Mouse (Mus musculus): ENCODE measurements around the gene Fh1. TPM values are rescaled to one million over a fixed set of nuclear protein-coding genes. Genes with fewer than 3 reads are reported as not detected.
A peak's percentile ranks its signal among the peaks of the same experiment; 100 is the strongest.

The Fh1 gene
- total RNA-seq, 2 experiments from 2014 or later: 82.3 to 82.7 TPM

DNA sequence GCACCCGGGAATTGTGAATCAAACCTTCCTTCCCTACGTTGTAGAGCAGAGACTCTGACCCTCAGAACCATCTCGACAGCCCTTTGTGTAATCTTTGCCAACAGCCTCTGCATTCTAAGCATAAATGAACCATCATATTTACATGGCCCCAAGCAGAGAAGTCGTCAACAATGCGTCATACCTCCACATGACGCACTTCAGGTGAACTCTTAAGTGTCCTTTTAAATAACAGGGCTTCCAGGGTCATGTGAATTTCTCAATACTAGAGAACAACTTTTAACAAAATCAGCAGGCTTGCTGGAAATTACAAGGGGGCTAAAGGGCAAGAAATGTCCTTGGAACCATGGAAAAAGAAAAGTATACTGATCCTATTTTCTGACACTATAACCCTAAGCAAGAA lies 1.8 kb downstream of the Fh1 start:
- DNase-seq (ENCODE audit: low spot score in 2 of 2): no peak

DNA sequence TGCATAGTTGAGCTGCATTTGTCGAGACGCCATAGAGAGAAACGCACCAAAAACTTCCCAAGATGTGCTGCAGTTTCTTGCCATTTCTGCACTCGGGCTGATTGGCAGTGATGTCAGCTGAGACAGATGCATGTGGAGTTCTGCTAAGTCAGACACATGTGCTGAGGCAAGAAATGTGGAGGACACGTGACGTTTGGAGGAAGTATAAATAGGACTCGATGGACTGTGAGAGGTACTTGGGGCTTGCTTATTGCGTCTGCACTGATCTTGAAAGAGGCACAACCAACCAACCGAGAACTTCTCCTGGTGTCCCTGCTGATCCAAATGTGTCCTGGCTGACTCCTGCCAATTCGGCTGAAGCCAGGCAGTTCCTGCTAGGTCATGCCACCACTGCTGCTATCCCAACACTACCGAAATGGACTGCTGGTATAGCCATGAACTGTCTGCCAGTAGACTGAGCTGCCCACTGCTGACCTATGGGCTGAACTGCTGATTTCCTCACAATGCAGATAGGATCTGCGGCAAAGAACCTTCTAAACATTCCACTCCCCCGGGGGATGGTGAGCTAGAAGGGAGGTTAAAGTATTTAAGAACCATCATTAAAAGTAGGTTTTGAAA lies 5.5 kb downstream of the Fh1 start, which contains the start of gene Kmo:
Gene Kmo, plus strand, starts transcription at position 568 of the 618 bp plus-strand sequence.
- DNase-seq (ENCODE audit: low spot score in 2 of 2): no peak

DNA sequence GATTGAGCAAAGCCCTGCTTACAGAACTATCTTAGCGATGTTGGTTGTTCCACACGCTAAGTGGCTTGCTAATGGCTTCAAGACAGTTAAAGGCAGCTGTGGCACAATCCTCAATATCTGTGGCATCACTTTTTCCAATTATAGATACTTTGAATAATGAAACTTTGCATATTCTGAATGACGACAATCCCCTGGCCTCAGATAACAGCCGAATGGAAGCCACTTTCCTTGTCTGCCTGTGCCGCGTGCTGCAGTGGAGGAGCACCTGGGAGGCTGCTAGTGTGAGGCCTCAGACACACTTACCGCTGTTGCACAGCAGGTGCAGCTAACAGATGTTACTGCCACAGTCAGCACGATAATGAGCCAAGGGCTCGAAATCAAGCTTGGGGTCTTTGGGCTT lies 10.4 kb downstream of the Fh1 start:
- no peak for DNase-seq (ENCODE audit: low spot score in 2 of 2)

DNA sequence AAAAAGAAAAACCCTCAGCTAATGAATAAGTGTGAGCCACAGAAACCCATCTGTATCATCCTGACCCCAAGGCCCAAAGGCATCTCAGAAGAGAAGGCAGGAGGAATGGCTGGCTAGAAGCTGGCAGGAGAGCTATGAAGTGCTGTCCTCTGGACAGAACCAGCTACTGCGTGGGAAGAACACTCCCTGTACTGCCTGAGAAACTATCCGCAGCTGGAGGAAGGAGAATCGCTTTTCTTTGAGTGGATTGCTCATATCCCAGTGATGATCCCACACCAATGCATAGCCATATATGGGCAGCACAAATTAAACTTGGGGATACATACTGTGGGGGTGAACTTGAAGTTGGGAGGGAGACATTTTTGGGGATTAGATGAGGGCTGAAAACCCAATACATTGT lies 16.7 kb downstream of the Fh1 start:
- DNase-seq (ENCODE audit: low spot score in 2 of 2): no peak

DNA sequence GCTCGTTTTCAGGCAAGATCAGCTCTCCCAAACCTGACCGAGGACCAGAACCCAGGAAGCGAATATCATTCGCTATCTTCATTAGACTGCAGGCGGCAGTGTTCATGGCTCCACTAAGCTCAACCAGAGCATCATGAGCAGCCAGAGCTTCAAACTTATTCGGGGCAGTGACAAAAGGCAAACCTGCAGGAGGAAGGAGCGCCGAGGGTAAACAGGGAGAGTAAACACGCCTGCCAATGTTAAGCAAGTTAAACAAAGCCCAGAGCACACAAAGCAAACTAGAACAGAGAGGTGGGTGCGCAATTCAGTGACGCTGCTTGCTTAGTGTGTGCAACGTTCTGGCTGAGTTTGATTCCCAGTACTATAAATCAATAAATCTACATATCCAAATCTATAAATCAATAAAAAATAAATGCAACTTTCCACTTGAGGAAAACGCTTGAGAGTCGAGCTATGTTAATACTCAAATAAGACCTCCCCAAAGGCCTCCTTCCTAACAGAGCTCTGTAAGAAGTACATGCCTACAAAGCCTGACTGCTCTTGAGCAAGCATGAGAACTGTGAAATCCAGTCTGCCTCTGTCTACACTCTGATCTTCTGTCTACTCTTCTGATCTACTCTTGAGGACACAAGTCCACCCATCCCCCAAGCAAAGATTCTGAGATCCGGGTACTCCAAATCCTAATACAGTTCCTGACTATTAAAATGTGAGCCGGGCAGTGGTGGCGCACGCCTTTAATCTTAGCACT lies 17.4 kb downstream of the Fh1 start:
- DNase-seq (ENCODE audit: low spot score in 2 of 2): no peak

DNA sequence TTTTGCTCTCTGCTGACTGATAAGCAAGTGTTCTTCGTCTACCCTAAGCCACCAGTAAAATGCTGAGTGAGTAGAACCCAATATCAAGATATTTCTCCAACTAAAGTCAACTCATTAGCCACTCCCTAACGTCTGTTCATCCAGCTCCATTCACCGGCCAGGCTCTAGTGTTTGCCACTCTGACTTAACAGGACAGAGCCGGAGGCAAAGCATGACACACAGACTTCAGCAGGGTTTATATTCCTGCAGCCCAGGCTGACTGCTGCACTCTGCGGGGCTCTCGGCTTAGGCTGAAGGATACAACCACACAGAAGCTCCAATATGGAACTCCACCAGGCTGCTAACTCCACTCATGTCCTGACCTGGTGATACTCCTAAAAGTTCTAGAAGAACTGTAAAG lies 18.1 kb downstream of the Fh1 start:
- DNase-seq (ENCODE audit: low spot score in 2 of 2): no peak

DNA sequence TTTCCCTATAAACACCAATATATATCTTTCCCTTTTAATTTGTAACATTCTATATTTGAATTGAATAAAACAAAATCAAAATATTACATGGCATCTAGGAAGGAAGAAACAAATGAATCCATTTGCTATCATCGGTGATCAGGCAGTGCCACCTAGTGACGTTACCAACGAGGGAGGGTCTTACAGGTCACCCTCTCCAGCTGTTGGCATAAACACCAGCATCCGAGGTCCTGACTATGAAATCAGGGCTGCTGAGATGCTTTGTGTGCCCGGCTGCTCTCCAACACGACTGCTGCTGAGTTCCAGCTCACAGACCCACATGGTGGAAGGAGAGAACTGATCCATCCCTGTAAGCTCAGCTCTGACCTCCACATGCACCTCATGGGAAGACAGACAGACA lies 22.0 kb downstream of the Fh1 start:
- peak; percentile 26 to 37 for DNase-seq (ENCODE audit: low spot score in 2 of 2)

DNA sequence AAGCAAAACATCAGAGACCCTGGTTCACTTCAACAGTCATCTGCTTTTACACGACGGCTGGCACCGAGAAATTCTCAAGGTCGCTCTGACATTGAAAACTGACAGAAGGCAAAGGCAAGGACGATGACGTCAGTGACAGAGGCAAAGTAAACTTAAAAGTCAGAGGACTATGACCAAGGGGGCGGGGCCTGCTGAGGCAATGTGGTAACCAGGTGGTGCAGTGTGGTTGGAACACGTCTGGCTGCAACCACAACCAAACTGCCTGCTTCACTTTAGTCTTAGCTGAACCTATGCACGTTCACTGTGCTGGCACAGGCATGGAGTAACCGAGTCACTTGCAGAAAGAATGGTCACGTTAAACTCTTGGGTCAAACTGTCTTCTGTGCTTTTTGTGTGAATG lies 23.2 kb downstream of the Fh1 start:
- no peak for DNase-seq (ENCODE audit: low spot score in 2 of 2)

DNA sequence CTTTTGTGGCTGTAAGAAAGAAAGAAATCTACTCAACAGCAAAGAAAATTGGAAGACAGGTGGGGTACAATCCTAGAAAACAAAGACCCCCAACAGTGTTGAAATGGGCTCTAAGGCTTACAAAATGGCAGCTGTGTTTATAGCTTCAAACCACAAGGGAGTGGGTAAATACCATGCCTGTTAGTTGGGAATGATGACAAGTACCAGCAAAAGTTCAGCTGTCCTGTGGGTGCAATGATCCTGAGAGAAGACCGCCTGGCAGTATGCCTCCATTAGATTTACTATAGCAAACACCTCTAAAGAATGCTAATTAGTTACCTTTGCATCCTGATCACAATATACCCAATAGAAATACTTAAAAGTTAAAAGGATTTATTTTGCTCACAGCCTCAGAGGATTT lies 32.6 kb downstream of the Fh1 start:
- no peak for DNase-seq (ENCODE audit: low spot score in 2 of 2)

DNA sequence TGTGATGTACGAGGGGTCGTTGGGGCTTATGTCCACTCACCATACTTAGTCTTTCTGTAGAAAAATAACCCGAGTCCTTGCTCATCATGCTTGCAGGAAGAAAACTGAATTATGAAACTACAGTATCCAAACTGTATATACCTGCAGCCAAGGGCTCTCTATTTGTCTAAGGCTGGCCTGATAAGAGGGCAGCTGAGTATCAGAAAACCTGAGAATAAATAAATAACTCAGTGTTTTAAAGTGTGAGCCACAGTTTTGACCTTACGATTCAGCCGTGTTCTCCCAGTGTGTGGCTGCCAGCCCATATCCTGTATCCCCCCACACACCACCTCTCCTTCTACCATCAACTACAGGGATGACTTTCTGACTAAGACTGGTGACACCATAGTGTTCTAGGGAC lies 38.8 kb downstream of the Fh1 start:
- DNase-seq (ENCODE audit: low spot score in 2 of 2): no peak

DNA sequence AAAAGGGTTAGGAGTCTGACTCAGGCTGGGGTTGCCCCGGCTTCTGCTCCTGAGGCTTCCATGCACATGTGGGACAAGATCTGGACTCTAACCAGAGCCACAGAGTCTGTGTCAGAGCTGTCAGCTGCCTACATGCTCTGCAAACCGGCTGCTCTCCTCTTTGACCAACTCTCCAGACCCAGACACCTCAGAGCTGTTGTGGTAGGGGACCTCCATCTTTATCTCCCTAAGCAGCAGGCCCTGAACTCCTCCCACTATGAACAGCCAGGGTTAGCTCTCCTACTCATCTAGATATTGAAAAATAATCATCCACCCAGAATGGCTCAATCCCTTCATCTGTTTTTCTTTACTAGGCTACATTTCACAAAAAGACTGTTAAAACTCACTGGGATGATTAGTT lies 40.2 kb downstream of the Fh1 start:
- DNase-seq (ENCODE audit: low spot score in 2 of 2): no peak

DNA sequence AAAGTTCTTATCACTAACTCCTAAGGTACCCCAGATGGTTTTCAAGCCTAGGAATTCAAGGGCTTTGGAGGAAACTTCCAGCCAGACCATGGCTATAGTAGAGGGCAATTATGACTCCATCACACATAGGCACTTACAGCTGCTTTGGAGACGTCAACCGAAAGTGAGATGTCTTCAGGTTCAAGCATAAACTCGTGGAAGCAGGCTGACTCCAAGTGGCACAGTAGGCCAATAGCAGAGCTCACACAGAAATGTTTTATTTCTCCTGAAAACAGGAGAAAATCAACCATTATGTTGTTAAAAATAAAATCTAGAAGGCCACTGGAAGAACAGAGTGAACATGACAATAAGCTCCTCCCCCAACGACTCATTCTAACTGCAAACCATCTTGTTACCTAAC lies 42.6 kb downstream of the Fh1 start:
- no peak for DNase-seq (ENCODE audit: low spot score in 2 of 2)

DNA sequence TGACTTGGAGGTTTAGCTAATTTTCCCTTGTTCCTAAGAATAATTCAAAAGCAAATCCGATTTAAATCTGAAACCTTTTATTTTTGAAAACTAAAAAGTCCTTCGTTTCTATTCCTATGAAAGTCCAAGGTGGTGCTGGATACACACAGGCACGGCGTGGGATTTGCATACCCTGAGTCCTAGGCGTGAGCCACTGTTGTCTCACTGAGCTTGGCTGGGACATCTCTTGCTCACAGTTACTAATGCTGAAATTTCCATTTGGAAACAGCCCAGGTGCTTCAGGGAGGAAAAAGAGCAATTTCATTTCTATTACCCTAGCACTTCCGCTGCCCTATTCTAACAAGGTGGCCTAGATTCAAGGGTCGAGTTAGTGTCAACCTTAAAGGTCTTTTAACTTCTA lies 45.1 kb downstream of the Fh1 start:
- DNase-seq (ENCODE audit: low spot score in 2 of 2): peak in 1 of 2 experiments; percentile 18

DNA sequence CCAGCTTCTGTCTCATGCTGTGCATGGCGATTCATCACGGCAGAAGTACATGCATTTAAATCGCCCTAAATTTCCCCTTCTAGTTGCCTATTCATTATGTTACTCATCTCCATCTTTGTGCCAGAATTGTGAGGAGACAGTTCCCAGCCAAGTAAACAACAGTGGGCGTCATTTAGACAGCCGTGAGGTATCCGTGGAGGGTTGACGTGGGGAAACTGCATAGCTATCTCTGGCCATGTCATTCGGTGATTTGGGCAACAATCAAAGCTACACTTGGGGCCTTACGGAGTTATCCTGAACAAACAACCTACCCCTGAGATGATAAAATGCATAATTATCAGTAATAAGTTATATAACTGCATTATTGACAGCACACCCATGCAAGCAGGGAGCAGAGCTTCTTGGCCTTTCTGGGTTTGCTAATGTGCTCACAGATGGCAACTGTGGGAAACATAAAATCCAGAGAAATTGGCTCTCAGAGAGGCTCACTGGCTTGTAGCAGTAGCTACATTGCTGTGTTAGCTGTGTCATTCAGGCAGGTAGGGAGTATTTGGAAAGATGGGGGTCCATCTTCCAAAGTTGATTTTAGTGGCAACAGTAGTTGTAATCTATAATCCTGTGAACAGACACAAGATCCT lies 45.7 kb downstream of the Fh1 start:
- DNase-seq (ENCODE audit: low spot score in 2 of 2): peak; percentile 18 to 31

DNA sequence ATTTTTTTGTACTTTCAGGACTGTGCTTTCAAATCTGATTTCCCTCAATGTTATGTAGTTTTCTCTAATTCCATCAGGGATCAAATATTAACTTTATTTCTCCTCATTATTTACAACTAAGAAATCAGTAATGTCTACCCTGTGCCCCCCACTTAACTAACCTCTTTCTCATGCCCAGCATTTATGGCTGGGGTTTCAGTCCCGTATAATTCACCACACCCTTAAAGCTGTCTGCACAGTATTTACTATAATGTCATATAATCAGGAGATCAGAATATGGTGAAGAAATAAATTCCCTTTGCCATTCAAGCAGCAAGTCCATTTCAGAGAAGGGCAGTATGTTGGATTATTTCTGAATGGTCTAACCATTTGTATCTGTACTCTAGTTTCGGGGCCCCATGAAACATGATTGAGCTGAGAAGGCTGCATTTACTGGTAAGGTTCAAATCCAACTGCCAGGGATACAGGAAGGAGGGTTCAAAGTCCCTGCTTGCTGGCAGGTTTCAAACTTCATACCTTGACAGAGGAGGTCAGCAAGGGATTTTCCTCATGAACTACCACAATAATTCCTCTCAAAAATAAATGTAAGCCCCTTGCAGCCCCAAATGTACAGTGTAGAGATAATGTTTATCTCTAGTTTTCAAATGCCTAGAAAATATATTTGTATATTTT lies 46.9 kb downstream of the Fh1 start:
- no peak for DNase-seq (ENCODE audit: low spot score in 2 of 2)

DNA sequence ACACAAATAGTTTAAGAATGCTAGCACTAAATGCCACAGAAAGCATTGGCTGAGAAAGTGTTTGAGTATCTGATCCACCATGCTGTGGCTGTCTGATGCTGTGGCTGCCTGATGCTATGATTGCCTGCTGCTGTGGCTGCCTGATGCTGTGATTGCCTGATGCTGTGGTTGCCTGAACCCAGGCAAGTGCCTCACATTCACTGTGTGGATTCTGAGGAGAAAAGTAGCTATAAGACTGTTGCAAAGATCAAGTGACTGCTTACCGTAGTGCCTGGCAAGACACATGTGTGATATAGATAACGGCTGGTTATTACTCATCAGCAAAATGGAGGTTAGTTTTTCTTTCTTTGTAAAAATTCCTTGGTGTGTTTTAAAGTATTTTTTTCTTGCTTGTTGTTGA lies 51.3 kb downstream of the Fh1 start:
- DNase-seq (ENCODE audit: low spot score in 2 of 2): no peak

DNA sequence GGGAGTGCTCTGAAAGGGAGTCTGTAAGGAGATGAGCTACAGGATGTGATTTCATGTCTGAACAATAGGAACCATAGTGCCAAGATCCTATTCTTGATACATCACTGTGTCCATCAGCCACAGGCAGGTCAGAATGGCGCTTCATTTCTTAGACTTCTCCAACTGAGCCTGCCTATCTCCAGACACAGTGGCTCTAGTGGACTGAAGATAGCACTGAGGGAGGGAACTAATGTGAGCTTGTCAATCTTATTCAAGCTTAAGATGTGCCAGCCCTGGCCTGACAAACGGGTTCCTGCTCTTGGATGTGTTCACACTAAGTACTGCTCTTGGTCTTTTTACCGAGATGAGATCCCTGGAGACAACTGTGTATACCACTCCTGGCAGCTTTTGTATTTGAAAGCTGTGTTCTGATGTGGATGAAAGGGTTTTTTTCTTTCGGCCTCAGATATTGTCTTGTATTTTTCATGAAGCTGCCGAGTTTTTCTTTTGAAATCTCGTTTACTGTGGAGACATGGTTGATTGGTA lies 59.8 kb downstream of the Fh1 start:
- DNase-seq (ENCODE audit: low spot score in 2 of 2): no peak

DNA sequence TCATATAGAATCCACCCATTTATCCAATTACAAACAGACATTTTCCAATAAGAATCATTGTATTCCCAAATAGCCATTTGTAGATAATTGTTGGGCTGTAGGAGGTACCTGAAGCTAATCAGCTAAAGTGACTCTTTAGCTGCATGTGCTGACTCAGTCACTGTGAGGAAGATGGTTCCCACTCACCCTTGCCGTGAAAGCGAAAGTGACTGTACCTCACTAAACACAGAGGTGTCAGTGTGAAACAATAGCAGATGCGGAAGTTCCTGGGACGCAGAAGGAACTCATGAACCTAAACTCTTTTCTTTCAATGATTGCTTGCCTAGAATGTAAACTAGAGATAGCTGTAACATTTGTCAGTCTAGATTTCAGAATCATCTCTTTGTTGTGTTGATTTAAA lies 61.1 kb downstream of the Fh1 start:
- DNase-seq (ENCODE audit: low spot score in 2 of 2): no peak

DNA sequence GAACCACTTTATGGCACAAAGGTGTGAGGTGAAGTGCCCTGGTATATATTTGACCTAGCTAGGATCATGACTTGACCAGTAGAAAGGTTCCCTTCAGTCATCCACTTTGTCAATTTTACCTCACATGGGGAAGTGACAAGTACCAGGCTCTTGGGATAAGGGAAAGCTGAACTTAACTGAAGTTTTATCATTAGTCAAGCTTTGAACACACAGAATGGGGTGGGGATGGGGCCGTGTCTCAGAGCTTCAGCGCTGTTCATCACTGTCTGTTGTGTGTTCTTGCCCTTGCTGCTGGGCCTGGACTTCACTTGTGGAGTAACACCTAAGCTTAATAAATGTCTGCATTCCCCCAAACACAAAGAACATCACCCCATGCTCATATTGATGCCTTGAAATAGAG lies 63.1 kb downstream of the Fh1 start:
- no peak for DNase-seq (ENCODE audit: low spot score in 2 of 2)

DNA sequence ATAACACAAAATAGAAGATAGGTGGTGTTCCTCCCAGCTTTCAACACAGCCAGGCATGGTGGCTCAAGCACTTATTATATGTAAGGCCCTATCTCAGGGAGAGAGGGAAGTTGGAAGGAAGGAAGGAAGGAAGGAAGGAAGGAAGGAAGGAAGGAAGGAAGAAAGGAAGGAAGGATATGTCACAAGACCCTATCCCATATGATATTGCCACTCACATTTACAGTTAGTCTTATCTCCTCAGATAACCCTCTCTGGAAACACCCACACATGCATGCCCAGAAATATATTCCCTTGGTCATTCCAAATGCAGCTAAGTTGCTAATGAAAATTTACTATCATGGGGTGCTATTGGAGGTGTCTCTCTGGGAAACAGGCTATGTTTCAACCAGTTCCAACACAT lies 63.6 kb downstream of the Fh1 start:
- DNase-seq (ENCODE audit: low spot score in 2 of 2): no peak

DNA sequence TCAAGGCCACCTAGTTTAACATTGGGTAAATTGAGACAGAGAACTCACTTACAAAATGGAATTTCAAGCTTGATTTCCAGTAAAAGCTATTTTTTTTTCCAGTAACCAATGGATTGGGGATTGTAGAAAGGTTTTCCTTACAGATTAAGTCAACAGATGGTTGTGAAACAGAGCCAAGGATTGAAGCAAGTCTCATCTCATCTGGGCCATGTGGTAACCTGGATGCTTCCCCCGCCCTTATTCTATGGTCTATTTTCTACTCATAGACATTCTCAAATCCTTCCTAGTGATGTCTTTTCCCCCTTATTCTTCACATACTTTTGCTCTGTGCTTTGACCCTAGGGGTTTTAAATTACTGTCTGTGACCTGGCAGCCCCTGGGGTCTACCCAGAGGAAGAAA lies 70.8 kb downstream of the Fh1 start:
- no peak for DNase-seq (ENCODE audit: low spot score in 2 of 2)

DNA sequence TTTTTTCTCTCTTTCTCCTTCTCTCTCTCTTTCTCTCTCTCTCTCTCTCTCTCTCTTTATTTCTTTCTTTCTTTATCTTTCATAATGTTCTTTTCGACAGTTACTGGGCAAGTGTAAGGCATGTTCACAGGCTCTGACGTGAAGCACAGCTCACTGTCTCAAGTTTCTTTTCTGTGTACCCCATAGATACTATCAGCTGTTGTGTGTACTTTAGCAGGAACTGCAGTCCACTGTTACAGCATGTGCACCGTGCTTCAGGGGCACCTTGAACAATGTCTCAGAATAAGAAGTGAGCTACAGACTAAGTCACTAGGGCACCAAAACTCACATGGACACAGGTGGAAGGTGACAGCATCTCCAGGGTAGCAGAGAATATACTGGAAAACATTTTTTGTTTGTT lies 73.0 kb downstream of the Fh1 start:
- no peak for DNase-seq (ENCODE audit: low spot score in 2 of 2)

All from layer of hippocampus, postnatal 10 days (tissue).